Mouse (Mus musculus) A20 (cell line): Measurements from ENCODE around the gene D7Ertd443e.

ENCODE experiments used
- DNase-seq: peaks from one replicate; pipeline ENCODE4 v3.0.0-alpha.2; 2011; ENCODE audit warnings: low read depth, low spot score

Gene D7Ertd443e

GRCm38 (mm10) chr7:134227101-134227500 is 158.4 kb downstream of the D7Ertd443e start:
- DNase-seq: no peak

GRCm38 (mm10) chr7:134226231-134226630 is 159.2 kb downstream of the D7Ertd443e start:
- DNase-seq: no peak

- DNase-seq: no peak
Observed at GRCm38 (mm10) chr7:134224741-134225612, 160.5 kb downstream of the D7Ertd443e start.

- DNase-seq: no peak
Observed at GRCm38 (mm10) chr7:134224421-134224740, 161.1 kb downstream of the D7Ertd443e start.

- no peak for DNase-seq
Observed at GRCm38 (mm10) chr7:134223444-134224161, 161.9 kb downstream of the D7Ertd443e start.
